Comparison of ENCODE assay signal across 8 mouse cellular contexts in genomic region chr2:115592651-115593119, GRCm38 (mm10). TPM values are rescaled to one million over a fixed set of nuclear protein-coding genes. Genes with fewer than 3 reads are reported as not detected.
A peak's percentile ranks its signal among the peaks of the same experiment; 100 is the strongest.
DNase-seq lines count a peak whose midpoint lies in the region; ATAC-seq and TF ChIP-seq lines count a peak whose summit lies in the region.

No protein-coding gene starts in this region.

- H3K27me3 ChIP-seq in MEL (ENCODE audit: control insufficient read depth in 1 of 2, insufficient read depth in 2 of 2, low read length in 2 of 2): no peaks in the 10 kb centered on the region
- H3K27me3 ChIP-seq in hindbrain, embryonic 14.5 days (ENCODE audit: control insufficient read depth, insufficient read depth, low read length): no peaks in the 10 kb centered on the region

- no peak overlapping the region for H3K27ac ChIP-seq in MEL (ENCODE audit: control insufficient read depth, low read depth, low read length)
- no peak overlapping the region for H3K27ac ChIP-seq in hindbrain, embryonic 14.5 days

- H3K36me3 ChIP-seq in MEL (ENCODE audit: control insufficient read depth in 1 of 2, insufficient read depth in 2 of 2, low read length in 2 of 2): peaks cover 0 to 14% of the 10 kb centered on the region in 2 experiments; a peak in 2 of 4 replicates
- no peaks in the 10 kb centered on the region for H3K36me3 ChIP-seq in hindbrain, embryonic 14.5 days (replicated peaks; ENCODE audit: control insufficient read depth, insufficient read depth)

- no peak for TF ChIP-seq RAD21 in MEL (IDR thresholded peaks at IDR 0.05; ENCODE audit: low read depth, low read length)

- no peak overlapping the region for H3K9ac ChIP-seq in MEL (ENCODE audit: control insufficient read depth, low read depth, low read length, poor library complexity, severe bottlenecking)
- no peak overlapping the region for H3K9ac ChIP-seq in hindbrain, embryonic 14.5 days

- no peak for TF ChIP-seq EP300 in MEL (IDR thresholded peaks at IDR 0.05; ENCODE audit: low read depth in 1 of 2, low read length in 2 of 2)

- peak; percentile 60; the same call in 1 of the 2 replicates for ATAC-seq in hindbrain, embryonic 14.5 days (ENCODE audit: low FRiP score)

- no peaks in the 10 kb centered on the region for H3K9me3 ChIP-seq in MEL (replicated peaks; ENCODE audit: insufficient read depth, low read length)
- H3K9me3 ChIP-seq in hindbrain, embryonic 14.5 days (ENCODE audit: control insufficient read depth, low read length): no peaks in the 10 kb centered on the region

- DNase-seq in MEL (ENCODE audit: low read depth, low spot score): peak; percentile 24
- peak; percentile 31 for DNase-seq in adrenal gland, adult 8-10 months
- peak; percentile 29 to 33 for DNase-seq in frontal cortex, postnatal 25 days (ENCODE audit: low spot score in 2 of 2)
- no peak for DNase-seq in hindbrain, embryonic 14.5 days (ENCODE audit: low spot score)
- DNase-seq in left cerebral cortex, adult 18-20 months (ENCODE audit: low spot score in 2 of 2): peak; percentile 35 to 67
- DNase-seq in ovary, postnatal 14 days (ENCODE audit: low spot score): peak; percentile 78
- no peak for DNase-seq in retina, postnatal 1 day
- no peak for DNase-seq in spleen, postnatal 14 days (ENCODE audit: low spot score in 2 of 2)

- TF ChIP-seq POLR2A in MEL (IDR thresholded peaks at IDR 0.05; ENCODE audit: control insufficient read depth in 1 of 2, insufficient read depth in 1 of 2, low read depth in 1 of 2, low read length in 2 of 2, poor library complexity in 1 of 2): no peak

- no peak for TF ChIP-seq CTCF in MEL (IDR thresholded peaks at IDR 0.05 in 2 of 3, conservative IDR thresholded peaks at IDR 0.05 in 1 of 3; ENCODE audit: control insufficient read depth in 1 of 3, insufficient read depth in 1 of 3, low read depth in 2 of 3, low read length in 3 of 3, poor library complexity in 1 of 3, severe bottlenecking in 1 of 3)

- no peak overlapping the region for H3K4me3 ChIP-seq in MEL (ENCODE audit: control insufficient read depth in 1 of 2, insufficient read depth in 1 of 2, low read depth in 2 of 2, low read length in 2 of 2)
- no peak overlapping the region for H3K4me3 ChIP-seq in hindbrain, embryonic 14.5 days (replicated peaks; ENCODE audit: low read length)

- no peak overlapping the region for H3K4me2 ChIP-seq in hindbrain, embryonic 14.5 days (replicated peaks)

- peaks cover 8 to 19% of the 10 kb centered on the region in 2 experiments for H3K4me1 ChIP-seq in MEL (ENCODE audit: control insufficient read depth in 1 of 2, insufficient read depth in 2 of 2, low read length in 2 of 2)
- H3K4me1 ChIP-seq in hindbrain, embryonic 14.5 days (replicated peaks; ENCODE audit: control insufficient read depth, insufficient read depth, low read length): peaks cover 4% of the 10 kb centered on the region

- WGBS in hindbrain, embryonic 14.5 days: 65% methylated on average over 2 of the region's 2 CpGs

- H3K79me2 ChIP-seq in MEL (ENCODE audit: control insufficient read depth, insufficient read depth, low read length, poor library complexity): no peaks in the 10 kb centered on the region; the same call in 1 of the 2 replicates

TF ChIP-seq in MEL, 35 proteins besides CTCF, POLR2A, EP300 and RAD21:
- no peak for TF ChIP-seq MXI1 (IDR thresholded peaks at IDR 0.05; ENCODE audit: low read depth, low read length)
- no peak for TF ChIP-seq ETS1 (IDR thresholded peaks at IDR 0.05; ENCODE audit: low read depth, low read length)
- no peak for TF ChIP-seq POLR2AphosphoS5 (IDR thresholded peaks at IDR 0.05; ENCODE audit: borderline replicate concordance, low read depth, low read length)
- TF ChIP-seq RCOR1 (IDR thresholded peaks at IDR 0.05; ENCODE audit: low read depth, low read length): no peak
- no peak for TF ChIP-seq NELFE (IDR thresholded peaks at IDR 0.05; ENCODE audit: low read depth, low read length)
- TF ChIP-seq UBTF (IDR thresholded peaks at IDR 0.05; ENCODE audit: borderline replicate concordance, insufficient read depth, low read depth, low read length): no peak
- TF ChIP-seq ZNF384 (IDR thresholded peaks at IDR 0.05; ENCODE audit: low read depth, low read length): no peak
- TF ChIP-seq HCFC1 (IDR thresholded peaks at IDR 0.05; ENCODE audit: low read depth, low read length): no peak
- TF ChIP-seq CHD2 (IDR thresholded peaks at IDR 0.05; ENCODE audit: low read length): no peak
- no peak for TF ChIP-seq MAFK (IDR thresholded peaks at IDR 0.05; ENCODE audit: borderline replicate concordance, low read depth, low read length)
- no peak for TF ChIP-seq GABPA (IDR thresholded peaks at IDR 0.05; ENCODE audit: low read depth, low read length)
- no peak for TF ChIP-seq USF1 (IDR thresholded peaks at IDR 0.05; ENCODE audit: low read depth, low read length)
- TF ChIP-seq BHLHE40 (IDR thresholded peaks at IDR 0.05; ENCODE audit: borderline replicate concordance, low read depth, low read length): no peak
- TF ChIP-seq TAL1 (IDR thresholded peaks at IDR 0.05; ENCODE audit: low read length): no peak
- TF ChIP-seq ZKSCAN1 (IDR thresholded peaks at IDR 0.05; ENCODE audit: low read depth, low read length): no peak
- TF ChIP-seq MYB (IDR thresholded peaks at IDR 0.05; ENCODE audit: low read depth, low read length): no peak
- TF ChIP-seq KAT2A (conservative IDR thresholded peaks at IDR 0.05; ENCODE audit: low read depth, low read length): no peak
- TF ChIP-seq E2F4 (IDR thresholded peaks at IDR 0.05; ENCODE audit: borderline replicate concordance, low read depth, low read length): no peak

RNA-seq across cellular contexts. Expression of gene BC052040, which starts 11.2 kb away (rescaled TPM):
- 5.2 and 5.3 TPM in 2 replicates for total RNA-seq in MEL (2012; rRNA removed)
- polyA plus RNA-seq in MEL (2012; ENCODE audit: insufficient read depth in 1 of 2, insufficient read length in 2 of 2, low read depth in 1 of 2, low replicate concordance in 2 of 2, missing spikeins in 1 of 2): 10 to 100 TPM in 1 of 2 experiments, not detected in 1; 18.2 TPM
- total RNA-seq in adrenal gland, adult 8-10 months (2022): 1 to 10 TPM; 3.7 to 4.9 (median 4.0) TPM
- polyA plus RNA-seq in hindbrain, embryonic 14.5 days (2014; fragmentation: Nextera tagmentation; extraction: Ambion mirVana): 16.6 and 20.8 TPM in 2 replicates
- total RNA-seq in left cerebral cortex, adult 18-20 months (2021): 1 to 10 TPM; 7.8 to 8.3 TPM

Comparison
In these comparisons a context has a peak if more than half of its experiments do, and no peak if none do; other contexts are left out.
1. DNase-seq: peak in MEL (single experiment), adrenal gland, adult 8-10 months (single experiment), frontal cortex, postnatal 25 days (2 of 2), left cerebral cortex, adult 18-20 months (2 of 2) and ovary, postnatal 14 days (single experiment); none in hindbrain, embryonic 14.5 days (single experiment), retina, postnatal 1 day (single experiment) and spleen, postnatal 14 days (0 of 2).